Mouse (Mus musculus) testis, adult 2 months (tissue): ENCODE results near the gene Ppfibp1.

ENCODE experiments used
- CTCF ChIP-seq: fragments of 200-500 bp; IDR thresholded peaks from 2 replicates; pipeline ENCODE4 v1.5.1; 2012; ENCODE audit warnings: low read depth, mild to moderate bottlenecking, inconsistent platforms, low read length, moderate library complexity; ENCODE audit not compliant: control insufficient read depth, insufficient read depth, insufficient replicate concordance
- POLR2A ChIP-seq: fragments of 200-500 bp; IDR thresholded peaks from 2 replicates; pipeline ENCODE4 v1.6.1; 2012; ENCODE audit warnings: low read depth, mild to moderate bottlenecking, inconsistent platforms, low read length, moderate library complexity; ENCODE audit not compliant: control insufficient read depth

- no peak for TF ChIP-seq CTCF
- TF ChIP-seq POLR2A, result no peak
Observed at GRCm38 (mm10) chr6:146997006-146997405, 108.7 kb downstream of the Ppfibp1 start.
